In genomic region chr4:106335858-106336257, GRCm38 (mm10) we compare ENCODE assay signal across 10 mouse cellular contexts.
"Had no signal": no experiment of that assay in that cellular context is flagged by ENCODE, and none has a peak within 500 bp of the region (broad histone marks: within the 10 kb centered on the region; RNA-seq: fewer than 3 reads in every experiment).

No protein-coding gene starts in this region.

- H3K4me1 ChIP-seq: limb, embryonic 15.5 days; midbrain, embryonic 13.5 days had no signal

- ATAC-seq: intestine, embryonic 16.5 days; midbrain, embryonic 13.5 days had no signal

- H3K27me3 ChIP-seq: limb, embryonic 15.5 days; midbrain, embryonic 13.5 days had no signal

- H3K9ac ChIP-seq: limb, embryonic 15.5 days; lung, embryonic 14.5 days; midbrain, embryonic 13.5 days had no signal

- H3K36me3 ChIP-seq: midbrain, embryonic 13.5 days had no signal

- H3K4me2 ChIP-seq: limb, embryonic 15.5 days; lung, embryonic 14.5 days; midbrain, embryonic 13.5 days had no signal

- DNase-seq: kidney, adult 2 months; kidney, postnatal 25 days; lung, embryonic 14.5 days; lung, postnatal 10 days; lung, postnatal 4 days; right cerebral cortex, postnatal 25 days; thymus, postnatal 36 days had no signal

- H3K27ac ChIP-seq: limb, embryonic 15.5 days; midbrain, embryonic 13.5 days had no signal

- H3K9me3 ChIP-seq: limb, embryonic 15.5 days; midbrain, embryonic 13.5 days had no signal

- H3K4me3 ChIP-seq: limb, embryonic 15.5 days; midbrain, embryonic 13.5 days had no signal
